In the genomic region with DNA sequence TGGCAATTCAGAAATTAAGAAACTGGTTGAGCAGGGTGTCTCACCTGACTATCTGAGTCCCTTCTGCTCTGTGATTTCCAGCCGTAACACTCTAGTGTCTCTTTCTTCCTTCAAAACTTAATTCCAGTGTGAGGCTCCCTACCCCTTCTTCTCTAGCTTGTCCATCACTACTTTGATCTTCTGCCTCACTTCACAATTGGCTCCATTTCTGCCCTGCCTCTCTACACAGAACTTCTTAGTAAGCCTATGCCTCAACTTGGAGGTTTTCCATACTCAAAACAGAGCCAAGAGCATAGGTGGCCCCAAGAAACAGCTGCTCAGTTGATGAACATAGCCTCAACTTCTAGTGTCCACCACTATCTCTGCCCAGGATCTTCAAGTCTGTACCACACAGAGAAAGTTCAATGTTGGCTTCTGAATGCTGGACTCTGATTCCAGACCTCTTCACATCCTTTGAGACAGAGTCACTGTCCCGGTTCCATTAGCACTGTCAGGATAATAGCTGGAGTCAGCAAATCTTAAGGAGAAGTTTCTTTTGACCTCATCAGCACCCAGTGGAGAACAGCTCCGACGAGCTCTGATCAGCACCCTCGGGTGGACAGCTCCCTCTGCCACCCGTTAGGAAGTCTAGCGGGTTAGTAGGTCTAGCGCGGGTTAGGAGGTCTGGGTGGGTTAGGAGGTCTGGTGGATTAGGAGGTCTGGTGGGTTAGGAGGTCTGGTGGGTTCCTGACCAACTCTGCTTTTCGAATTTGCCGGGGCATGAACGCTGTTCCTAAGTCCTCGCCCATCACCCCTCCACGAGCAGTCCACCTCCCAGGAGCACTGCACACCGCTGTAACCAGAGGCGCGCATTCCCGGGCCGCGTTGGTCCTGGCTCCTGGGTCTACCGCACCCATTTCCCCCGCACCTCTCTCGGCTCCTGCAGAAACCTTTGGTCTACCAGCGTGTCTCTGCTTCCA, we compare ENCODE assay signal across 9 mouse cellular contexts. TPM values are rescaled to one million over a fixed set of nuclear protein-coding genes. Genes with fewer than 3 reads are reported as not detected.
A peak's percentile ranks its signal among the peaks of the same experiment; 100 is the strongest.
DNase-seq lines count a peak whose midpoint lies in the region; ATAC-seq lines count a peak whose summit lies in the region.
"Had no signal": no experiment of that assay in that cellular context is flagged by ENCODE, and none has a peak within 500 bp of the region (broad histone marks: within the 10 kb centered on the region; RNA-seq: fewer than 3 reads in every experiment).

No protein-coding gene starts in this region.

- H3K4me2 ChIP-seq in forebrain, embryonic 12.5 days, result peak overlapping the region; percentile 82
- H3K4me2 ChIP-seq in hindbrain, embryonic 13.5 days, result peak overlapping the region; percentile 87
- peak overlapping the region; percentile 85 for H3K4me2 ChIP-seq in limb, embryonic 15.5 days
- peak overlapping the region; percentile 92 for H3K4me2 ChIP-seq in midbrain, embryonic 14.5 days (ENCODE audit: low read length)

- peak overlapping the region; percentile 74; the same call in 1 of the 2 replicates for H3K27ac ChIP-seq in forebrain, embryonic 12.5 days
- peak overlapping the region; percentile 90 for H3K27ac ChIP-seq in hindbrain, embryonic 13.5 days
- no peak overlapping the region for H3K27ac ChIP-seq in limb, embryonic 15.5 days
- H3K27ac ChIP-seq in midbrain, embryonic 14.5 days (replicated peaks; ENCODE audit: low read depth, low read length), result peak overlapping the region; percentile 90

- ATAC-seq in forebrain, embryonic 12.5 days (ENCODE audit: low FRiP score), result peak; percentile 62
- ATAC-seq in hindbrain, embryonic 13.5 days (ENCODE audit: low FRiP score), result peak; percentile 84
- ATAC-seq in limb, embryonic 15.5 days (ENCODE audit: insufficient number of reproducible peaks, low FRiP score, low TSS enrichment, low read depth), result no peak
- peak; percentile 62; the same call in 1 of the 2 replicates for ATAC-seq in midbrain, embryonic 14.5 days (ENCODE audit: low FRiP score, low TSS enrichment)

- H3K36me3 ChIP-seq in forebrain, embryonic 12.5 days (replicated peaks), result peaks cover 20% of the 10 kb centered on the region
- H3K36me3 ChIP-seq in hindbrain, embryonic 13.5 days, result peaks cover 20% of the 10 kb centered on the region
- H3K36me3 ChIP-seq in limb, embryonic 15.5 days, result no peaks in the 10 kb centered on the region
- H3K36me3 ChIP-seq in midbrain, embryonic 14.5 days (ENCODE audit: control insufficient read depth, insufficient read depth, low read length), result peaks cover 24% of the 10 kb centered on the region

- WGBS in forebrain, embryonic 12.5 days, result 5% methylated on average over 24 of the region's 24 CpGs
- 4% methylated on average over 24 of the region's 24 CpGs for WGBS in hindbrain, embryonic 13.5 days
- 5% methylated on average over 24 of the region's 24 CpGs for WGBS in limb, embryonic 15.5 days
- WGBS in midbrain, embryonic 14.5 days, result 5% methylated on average over 24 of the region's 24 CpGs

- DNase-seq in CD4-positive, CD25-positive, alpha-beta regulatory T cell, adult 2 months (ENCODE audit: low read depth, low spot score), result peak; percentile 66
- peak; percentile 86 for DNase-seq in R1 (ENCODE audit: low read depth, low spot score)
- DNase-seq in midbrain, embryonic 14.5 days, result peak; percentile 71
- DNase-seq in thymus, postnatal 25 days, result peak; percentile 53
- no peak for DNase-seq in MN1 (ENCODE audit: low spot score)

- peaks cover 24% of the 10 kb centered on the region for H3K27me3 ChIP-seq in forebrain, embryonic 12.5 days
- H3K27me3 ChIP-seq in hindbrain, embryonic 13.5 days, result peaks cover 11% of the 10 kb centered on the region; the same call in 1 of the 2 replicates
- H3K27me3 ChIP-seq in limb, embryonic 15.5 days, result peaks cover 38% of the 10 kb centered on the region
- 0 out of 2 replicates have a peak, but pooled peaks cover 4% of the 10 kb centered on the region for H3K27me3 ChIP-seq in midbrain, embryonic 14.5 days (ENCODE audit: control insufficient read depth, insufficient read depth, low read length)

- peak overlapping the region; percentile 78 for H3K9ac ChIP-seq in forebrain, embryonic 12.5 days
- peak overlapping the region; percentile 88 for H3K9ac ChIP-seq in hindbrain, embryonic 13.5 days
- no peak overlapping the region for H3K9ac ChIP-seq in limb, embryonic 15.5 days
- peak overlapping the region; percentile 81 for H3K9ac ChIP-seq in midbrain, embryonic 14.5 days (replicated peaks; ENCODE audit: low read length)

- peaks cover 24% of the 10 kb centered on the region for H3K4me1 ChIP-seq in forebrain, embryonic 12.5 days
- peaks cover 43% of the 10 kb centered on the region for H3K4me1 ChIP-seq in hindbrain, embryonic 13.5 days (replicated peaks)
- H3K4me1 ChIP-seq in limb, embryonic 15.5 days, result peaks cover 13% of the 10 kb centered on the region
- peaks cover 21% of the 10 kb centered on the region for H3K4me1 ChIP-seq in midbrain, embryonic 14.5 days (ENCODE audit: control insufficient read depth, insufficient read depth, low read length)

- peak overlapping the region; percentile 85 for H3K4me3 ChIP-seq in forebrain, embryonic 12.5 days (replicated peaks)
- peak overlapping the region; percentile 72 for H3K4me3 ChIP-seq in hindbrain, embryonic 13.5 days
- H3K4me3 ChIP-seq in limb, embryonic 15.5 days, result peak overlapping the region; percentile 46
- H3K4me3 ChIP-seq in midbrain, embryonic 14.5 days (replicated peaks; ENCODE audit: low read depth, low read length), result peak overlapping the region; percentile 82

- no peaks in the 10 kb centered on the region for H3K9me3 ChIP-seq in forebrain, embryonic 12.5 days
- H3K9me3 ChIP-seq in hindbrain, embryonic 13.5 days, result no peaks in the 10 kb centered on the region
- no peaks in the 10 kb centered on the region for H3K9me3 ChIP-seq in limb, embryonic 15.5 days
- H3K9me3 ChIP-seq in midbrain, embryonic 14.5 days (ENCODE audit: control insufficient read depth, low read length), result no peaks in the 10 kb centered on the region

RNA-seq across cellular contexts. Expression of a gene that starts 0.5 kb away (rescaled TPM):
- polyA plus RNA-seq in forebrain, embryonic 12.5 days (2016; fragmentation: Nextera tagmentation; extraction: Ambion mirVana), result 44.1 and 51.6 TPM in 2 replicates
- 74.0 and 80.1 TPM in 2 replicates for polyA plus RNA-seq in hindbrain, embryonic 13.5 days (2015; fragmentation: Nextera tagmentation; extraction: Ambion mirVana)
- 0.63 and 0.82 TPM in 2 replicates for polyA plus RNA-seq in limb, embryonic 15.5 days (2015; fragmentation: Nextera tagmentation; extraction: Ambion mirVana)
- polyA plus RNA-seq in midbrain, embryonic 14.5 days (2014; fragmentation: Nextera tagmentation; extraction: Ambion mirVana), result 57.6 and 61.6 TPM in 2 replicates
- polyA plus RNA-seq: erythroblast, embryonic 14.5 days had no signal

RNA-seq across cellular contexts. Expression of a gene that starts 23.5 kb away (rescaled TPM):
- polyA plus RNA-seq in forebrain, embryonic 12.5 days (2016; fragmentation: Nextera tagmentation; extraction: Ambion mirVana), result 58.8 and 62.6 TPM in 2 replicates
- 92.7 and 98.4 TPM in 2 replicates for polyA plus RNA-seq in hindbrain, embryonic 13.5 days (2015; fragmentation: Nextera tagmentation; extraction: Ambion mirVana)
- 53.0 and 55.5 TPM in 2 replicates for polyA plus RNA-seq in limb, embryonic 15.5 days (2015; fragmentation: Nextera tagmentation; extraction: Ambion mirVana)
- polyA plus RNA-seq in midbrain, embryonic 14.5 days (2014; fragmentation: Nextera tagmentation; extraction: Ambion mirVana), result 76.3 and 84.0 TPM in 2 replicates

RNA-seq across cellular contexts. Expression of a gene that starts 23.7 kb away (rescaled TPM):
- 0.27 TPM in 1 of 2 replicates, not detected in the other for polyA plus RNA-seq in forebrain, embryonic 12.5 days (2016; fragmentation: Nextera tagmentation; extraction: Ambion mirVana)
- polyA plus RNA-seq in hindbrain, embryonic 13.5 days (2015; fragmentation: Nextera tagmentation; extraction: Ambion mirVana), result not detected in 2 replicates
- 0.16 TPM in 1 of 2 replicates, not detected in the other for polyA plus RNA-seq in limb, embryonic 15.5 days (2015; fragmentation: Nextera tagmentation; extraction: Ambion mirVana)
- not detected in 2 replicates for polyA plus RNA-seq in midbrain, embryonic 14.5 days (2014; fragmentation: Nextera tagmentation; extraction: Ambion mirVana)

RNA-seq across cellular contexts. Expression of a gene that starts 23.8 kb away (rescaled TPM):
- polyA plus RNA-seq in forebrain, embryonic 12.5 days (2016; fragmentation: Nextera tagmentation; extraction: Ambion mirVana), result 3.8 and 5.0 TPM in 2 replicates
- 5.4 and 8.2 TPM in 2 replicates for polyA plus RNA-seq in hindbrain, embryonic 13.5 days (2015; fragmentation: Nextera tagmentation; extraction: Ambion mirVana)
- polyA plus RNA-seq in limb, embryonic 15.5 days (2015; fragmentation: Nextera tagmentation; extraction: Ambion mirVana), result 2.1 and 3.5 TPM in 2 replicates
- polyA plus RNA-seq in midbrain, embryonic 14.5 days (2014; fragmentation: Nextera tagmentation; extraction: Ambion mirVana), result 3.5 and 4.6 TPM in 2 replicates

RNA-seq across cellular contexts. Expression of a gene that starts 24.0 kb away (rescaled TPM):
- 12.5 and 13.6 TPM in 2 replicates for polyA plus RNA-seq in forebrain, embryonic 12.5 days (2016; fragmentation: Nextera tagmentation; extraction: Ambion mirVana)
- 19.7 and 21.2 TPM in 2 replicates for polyA plus RNA-seq in hindbrain, embryonic 13.5 days (2015; fragmentation: Nextera tagmentation; extraction: Ambion mirVana)
- polyA plus RNA-seq in limb, embryonic 15.5 days (2015; fragmentation: Nextera tagmentation; extraction: Ambion mirVana), result 27.6 and 31.7 TPM in 2 replicates
- polyA plus RNA-seq in midbrain, embryonic 14.5 days (2014; fragmentation: Nextera tagmentation; extraction: Ambion mirVana), result 16.0 and 21.7 TPM in 2 replicates

Comparison
In these comparisons a context has a peak if more than half of its experiments do, and no peak if none do; other contexts are left out.
1. RNA of a gene that starts 0.5 kb away (polyA plus RNA-seq): 74.0 to 80.1 TPM in hindbrain, embryonic 13.5 days, 57.6 to 61.6 TPM in midbrain, embryonic 14.5 days and 44.1 to 51.6 TPM in forebrain, embryonic 12.5 days; 0.63 to 0.82 TPM in limb, embryonic 15.5 days; every median in the first group is over 10 times any median in the second.
2. Peak in every context shown above with its lines, with median percentiles within 50 percentile points of each other: H3K4me2 ChIP-seq and H3K4me3 ChIP-seq.